Mouse (Mus musculus) embryonic facial prominence, embryonic 13.5 days (tissue): ENCODE data around the gene Carmil1. TPM values are rescaled to one million over a fixed set of nuclear protein-coding genes. Genes with fewer than 3 reads are reported as not detected.

ENCODE experiments used
- ATAC-seq: fragments of 200-750 bp; cut with Nextera tagmentation; 2 replicates; pipeline ENCODE4 v1.8.0; 2017; ENCODE audit warnings: low read depth; ENCODE audit not compliant: insufficient number of reproducible peaks, insufficient read depth, low FRiP score, low TSS enrichment
- H3K27ac ChIP-seq: fragments of 300-500 bp; sonication (generic); 2 replicates; pipeline ENCODE4 v1.5.1; 2015; ENCODE audit warnings: moderate library complexity, mild to moderate bottlenecking, inconsistent platforms
- H3K27me3 ChIP-seq: fragments of 300-500 bp; sonication (generic); 2 replicates; pipeline ENCODE4 v1.6.1; 2015; ENCODE audit warnings: mild to moderate bottlenecking, inconsistent platforms
- H3K36me3 ChIP-seq: fragments of 300-500 bp; sonication (generic); 2 replicates; pipeline ENCODE4 v1.6.1; 2015; ENCODE audit warnings: mild to moderate bottlenecking, inconsistent platforms
- H3K4me1 ChIP-seq: fragments of 300-500 bp; sonication (generic); 2 replicates; pipeline ENCODE4 v1.6.1; 2015; ENCODE audit warnings: inconsistent platforms
- H3K4me2 ChIP-seq: fragments of 300-500 bp; sonication (generic); 2 replicates; pipeline ENCODE4 v1.6.1; 2015; ENCODE audit warnings: moderate library complexity, mild to moderate bottlenecking, inconsistent platforms
- H3K4me3 ChIP-seq: fragments of 300-500 bp; sonication (generic); 2 replicates; pipeline ENCODE4 v1.5.1; 2015; ENCODE audit warnings: mild to moderate bottlenecking, inconsistent platforms
- H3K9ac ChIP-seq: fragments of 300-500 bp; sonication (generic); 2 replicates; pipeline ENCODE4 v1.6.1; 2015; ENCODE audit warnings: mild to moderate bottlenecking, inconsistent platforms
- H3K9me3 ChIP-seq: fragments of 300-500 bp; sonication (generic); 2 replicates; pipeline ENCODE4 v1.6.1; 2016; ENCODE audit warnings: inconsistent platforms
- WGBS: fragments of 180-500 bp; shearing (Covaris S2); methylation state at CpG from one replicate; pipeline ENCODE4 v1.1.7; 2015; ENCODE audit warnings: mixed read lengths; 5-methylcytosine and 5-hydroxymethylcytosine counted together
- polyA plus RNA-seq: library from polyadenylated mRNA; unstranded; fragments of >200 nt; fragmentation: Nextera tagmentation; extraction: Ambion mirVana; gene quantifications from 2 replicates; pipeline ENCODE4 v1.2.1, GENCODE M21; 2015

Carmil1 gene
- polyA plus RNA-seq, 1 experiment from 2014 or later, result 47.5 TPM

- Histone ChIP-seq H3K4me2 (no peak overlapping the region), H3K4me3 (no peak overlapping the region), H3K27me3 (no peaks in the 10 kb centered on the region), H3K4me1 (peaks cover 16% of the 10 kb centered on the region), H3K9ac (no peak overlapping the region), H3K27ac (no peak overlapping the region), H3K9me3 (no peaks in the 10 kb centered on the region), H3K36me3 (no peaks in the 10 kb centered on the region)
- WGBS, result 95% methylated on average over 3 of the region's 3 CpGs
- ATAC-seq, result no peak
Observed at GRCm38 (mm10) chr13:24253551-24253950, 27.0 kb downstream of the Carmil1 start.

DNA sequence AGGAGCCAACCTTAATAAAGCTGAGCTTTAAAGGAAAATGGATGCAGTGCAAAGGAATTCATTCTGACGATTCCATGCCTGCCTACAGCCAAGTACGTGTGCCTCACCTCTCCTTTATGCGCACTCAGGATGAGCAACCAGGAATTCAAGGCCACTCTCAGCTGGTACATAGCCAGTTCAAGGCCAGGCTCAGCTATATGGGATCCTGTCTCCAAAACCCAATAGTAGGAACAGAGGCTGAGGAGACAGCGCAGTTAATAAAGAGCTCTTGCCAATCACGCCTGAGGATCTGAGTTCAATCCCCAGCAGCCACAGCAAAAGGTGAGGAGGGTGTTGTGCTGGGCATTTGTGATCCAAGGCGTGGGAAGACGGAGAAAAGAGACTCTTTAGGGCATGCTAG is 29.4 kb downstream of the Carmil1 start:
- no peak overlapping the region for H3K4me3 ChIP-seq
- 87% methylated on average over 7 of the region's 7 CpGs for WGBS
- H3K4me1 ChIP-seq, result 0 out of 2 replicates have a peak, but pooled peaks cover 4% of the 10 kb centered on the region
- H3K9me3 ChIP-seq, result no peaks in the 10 kb centered on the region
- no peak for ATAC-seq
- H3K27ac ChIP-seq, result no peak overlapping the region
- no peaks in the 10 kb centered on the region for H3K27me3 ChIP-seq
- no peaks in the 10 kb centered on the region for H3K36me3 ChIP-seq
- H3K4me2 ChIP-seq, result no peak overlapping the region
- no peak overlapping the region for H3K9ac ChIP-seq

DNA sequence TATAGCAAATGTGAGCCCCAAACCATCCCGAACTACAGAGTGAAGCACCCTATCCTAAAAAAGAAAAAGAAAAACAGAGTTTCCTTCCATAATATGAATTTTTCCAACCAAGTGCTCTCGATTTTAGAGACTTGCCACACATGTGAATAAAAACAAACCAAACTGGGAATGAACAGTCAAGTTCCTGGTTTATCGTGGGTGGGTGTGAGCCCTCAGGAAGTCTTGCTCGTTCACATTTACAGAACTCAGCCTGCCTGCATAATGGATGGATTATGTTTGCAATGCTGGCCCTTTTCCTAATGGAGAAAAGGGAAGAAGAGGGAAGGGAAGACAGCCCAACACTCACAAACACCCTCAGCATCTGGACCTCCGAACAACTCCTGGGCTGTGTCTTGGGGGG is 32.7 kb downstream of the Carmil1 start:
- 79% methylated on average over 5 of the region's 5 CpGs for WGBS

DNA sequence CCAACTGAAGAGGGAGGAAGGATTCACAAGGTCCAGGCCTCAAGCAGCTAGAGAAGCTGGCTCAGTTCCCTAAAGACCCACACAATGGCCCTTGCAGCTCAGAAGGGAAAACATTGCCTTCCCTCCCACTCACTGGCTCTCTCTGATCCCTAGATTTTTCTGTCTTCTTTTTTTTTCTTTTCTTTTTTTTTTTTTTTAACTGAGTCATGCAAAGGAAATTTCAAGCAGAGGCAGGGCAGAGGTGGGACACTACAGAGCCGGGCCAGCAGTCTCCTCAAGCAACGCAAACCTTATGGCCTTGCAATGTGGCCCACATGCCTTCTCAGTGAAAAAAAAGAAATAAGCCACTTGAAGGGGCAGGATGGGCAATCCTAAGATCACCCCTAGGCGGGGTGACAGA is 33.2 kb downstream of the Carmil1 start:
- WGBS, result 61% methylated on average over 3 of the region's 3 CpGs
- H3K27ac ChIP-seq, result no peak overlapping the region

More for the DNA sequence above, 32.7 kb downstream of the Carmil1 start:
- ATAC-seq, result no peak
- no peak overlapping the region for H3K4me3 ChIP-seq
- H3K27ac ChIP-seq, result no peak overlapping the region
- peaks cover 6% of the 10 kb centered on the region for H3K4me1 ChIP-seq
- H3K36me3 ChIP-seq, result no peaks in the 10 kb centered on the region
- no peaks in the 10 kb centered on the region for H3K9me3 ChIP-seq
- no peak overlapping the region for H3K9ac ChIP-seq
- H3K27me3 ChIP-seq, result no peaks in the 10 kb centered on the region
- H3K4me2 ChIP-seq, result no peak overlapping the region

DNA sequence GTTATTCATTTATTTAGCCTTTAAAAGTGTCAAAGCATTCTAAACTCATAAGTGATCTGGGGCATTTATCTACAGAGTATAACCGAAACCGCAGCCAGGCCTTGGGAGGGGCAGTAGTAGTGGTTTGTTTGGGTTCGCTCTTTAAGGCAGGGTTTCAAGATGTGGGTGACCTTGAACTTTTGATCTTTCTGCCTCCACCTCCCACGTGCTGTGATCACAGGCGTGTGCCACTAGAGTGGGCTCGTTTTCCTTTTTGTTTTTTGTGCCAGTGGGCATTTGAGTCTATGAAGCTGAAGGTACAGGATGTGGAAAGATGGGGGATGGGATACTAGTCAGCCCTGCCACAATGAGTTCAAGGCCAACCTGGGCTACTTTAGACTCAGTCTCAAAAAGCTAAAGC is 34.3 kb downstream of the Carmil1 start:
- no peaks in the 10 kb centered on the region for H3K9me3 ChIP-seq
- 80% methylated on average over 6 of the region's 6 CpGs for WGBS
- ATAC-seq, result no peak
- H3K4me1 ChIP-seq, result peaks cover 22% of the 10 kb centered on the region
- H3K27ac ChIP-seq, result no peak overlapping the region
- no peaks in the 10 kb centered on the region for H3K27me3 ChIP-seq
- H3K4me3 ChIP-seq, result no peak overlapping the region
- no peaks in the 10 kb centered on the region for H3K36me3 ChIP-seq
- no peak overlapping the region for H3K9ac ChIP-seq
- no peak overlapping the region for H3K4me2 ChIP-seq

More for the DNA sequence above, 33.2 kb downstream of the Carmil1 start:
- no peak overlapping the region for H3K9ac ChIP-seq
- H3K4me1 ChIP-seq, result peaks cover 10% of the 10 kb centered on the region
- no peaks in the 10 kb centered on the region for H3K27me3 ChIP-seq
- ATAC-seq, result no peak
- H3K9me3 ChIP-seq, result no peaks in the 10 kb centered on the region
- no peaks in the 10 kb centered on the region for H3K36me3 ChIP-seq
- H3K4me2 ChIP-seq, result no peak overlapping the region
- no peak overlapping the region for H3K4me3 ChIP-seq

- H3K4me2 ChIP-seq, result no peak overlapping the region
- H3K27ac ChIP-seq, result no peak overlapping the region
- no peak overlapping the region for H3K4me3 ChIP-seq
- no peaks in the 10 kb centered on the region for H3K36me3 ChIP-seq
- H3K4me1 ChIP-seq, result peaks cover 27% of the 10 kb centered on the region
- no peaks in the 10 kb centered on the region for H3K9me3 ChIP-seq
- ATAC-seq, result no peak
- WGBS, result 74% methylated on average over 11 of the region's 11 CpGs
- no peak overlapping the region for H3K9ac ChIP-seq
- no peaks in the 10 kb centered on the region for H3K27me3 ChIP-seq
Observed at GRCm38 (mm10) chr13:24244613-24245012, 36.0 kb downstream of the Carmil1 start.

- H3K27ac ChIP-seq, result no peak overlapping the region
- 74% methylated on average over 4 of the region's 4 CpGs for WGBS
Observed at GRCm38 (mm10) chr13:24243964-24244363, 36.6 kb downstream of the Carmil1 start.

DNA sequence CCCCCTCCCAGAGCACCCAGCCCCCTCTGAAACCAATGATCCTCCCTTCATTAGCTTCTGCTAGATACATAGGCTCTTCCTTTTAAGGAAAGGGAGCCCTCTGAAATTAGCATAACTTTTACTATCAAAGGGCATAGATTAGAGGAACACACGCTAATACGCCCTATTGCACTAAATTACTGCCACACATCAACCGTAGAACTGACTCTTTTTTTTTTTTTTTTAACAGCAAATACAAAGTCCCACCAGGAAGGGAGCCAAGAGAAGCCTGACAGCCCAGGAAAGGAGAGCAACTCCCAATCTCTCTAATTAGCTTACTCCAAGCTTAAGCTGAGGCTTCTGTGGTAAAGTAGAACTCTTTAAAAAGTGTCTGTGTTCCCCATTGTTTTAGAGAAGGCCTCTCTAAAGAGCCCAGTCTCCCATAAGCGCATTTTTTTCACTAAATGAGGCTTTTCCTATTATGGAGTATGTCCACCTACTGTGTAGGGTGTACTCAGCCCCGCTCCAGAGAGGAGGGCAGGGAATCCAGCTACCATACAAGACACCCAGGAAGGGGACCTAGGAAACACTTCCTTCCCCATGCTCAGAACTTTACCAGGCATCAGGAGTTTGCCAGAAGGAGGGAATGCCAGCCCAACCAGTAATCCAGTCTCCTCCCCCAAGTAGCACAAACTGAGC is 38.0 kb downstream of the Carmil1 start:
- no peak for ATAC-seq
- H3K4me3 ChIP-seq, result no peak overlapping the region
- H3K36me3 ChIP-seq, result no peaks in the 10 kb centered on the region
- 0 out of 2 replicates have a peak overlapping the region, but pooled peaks have one; percentile 8 for H3K27ac ChIP-seq
- H3K27me3 ChIP-seq, result no peaks in the 10 kb centered on the region
- no peaks in the 10 kb centered on the region for H3K9me3 ChIP-seq
- H3K4me1 ChIP-seq, result peaks cover 27% of the 10 kb centered on the region
- no peak overlapping the region for H3K9ac ChIP-seq
- WGBS, result 45% methylated on average over 5 of the region's 5 CpGs
- no peak overlapping the region for H3K4me2 ChIP-seq

More at GRCm38 (mm10) chr13:24243964-24244363, 36.6 kb downstream of the Carmil1 start:
- ATAC-seq, result no peak
- peaks cover 27% of the 10 kb centered on the region for H3K4me1 ChIP-seq
- no peaks in the 10 kb centered on the region for H3K36me3 ChIP-seq
- H3K27me3 ChIP-seq, result no peaks in the 10 kb centered on the region
- no peak overlapping the region for H3K9ac ChIP-seq
- H3K9me3 ChIP-seq, result no peaks in the 10 kb centered on the region
- no peak overlapping the region for H3K4me2 ChIP-seq
- H3K4me3 ChIP-seq, result no peak overlapping the region

- H3K4me2 ChIP-seq, result peak overlapping the region; percentile 33
- no peak overlapping the region for H3K4me3 ChIP-seq
- peak overlapping the region; percentile 11; the same call in 1 of the 2 replicates for H3K27ac ChIP-seq
- H3K36me3 ChIP-seq, result no peaks in the 10 kb centered on the region
- ATAC-seq, result no peak
- H3K9ac ChIP-seq, result no peak overlapping the region
- peaks cover 27% of the 10 kb centered on the region for H3K4me1 ChIP-seq
- 36% methylated on average over 5 of the region's 5 CpGs for WGBS
- no peaks in the 10 kb centered on the region for H3K27me3 ChIP-seq
- no peaks in the 10 kb centered on the region for H3K9me3 ChIP-seq
Observed at GRCm38 (mm10) chr13:24241201-24241600, 39.4 kb downstream of the Carmil1 start.

DNA sequence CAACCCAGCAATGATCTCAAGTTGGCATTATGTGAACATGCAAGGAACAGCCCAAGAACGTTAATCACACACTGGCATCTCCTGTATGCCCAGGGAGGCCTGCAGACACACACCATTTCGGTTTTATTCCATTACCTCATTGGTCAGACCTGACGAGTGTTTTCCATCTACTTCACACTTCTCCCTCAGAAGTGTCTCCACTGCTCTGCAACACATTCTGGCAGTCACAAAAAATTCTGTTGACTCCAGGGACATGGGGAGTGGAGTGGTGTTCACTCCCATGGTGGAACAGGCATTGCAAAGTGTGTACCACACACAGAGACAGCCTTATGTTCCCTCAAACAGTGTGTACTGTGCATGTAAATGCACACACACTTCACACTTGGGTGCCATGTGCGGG is 40.2 kb downstream of the Carmil1 start:
- WGBS, result 87% methylated on average over 4 of the region's 4 CpGs
- peaks cover 27% of the 10 kb centered on the region for H3K4me1 ChIP-seq
- no peak overlapping the region for H3K4me2 ChIP-seq
- no peak for ATAC-seq
- no peaks in the 10 kb centered on the region for H3K36me3 ChIP-seq
- no peak overlapping the region for H3K27ac ChIP-seq
- no peaks in the 10 kb centered on the region for H3K27me3 ChIP-seq
- no peak overlapping the region for H3K9ac ChIP-seq
- no peak overlapping the region for H3K4me3 ChIP-seq
- no peaks in the 10 kb centered on the region for H3K9me3 ChIP-seq

DNA sequence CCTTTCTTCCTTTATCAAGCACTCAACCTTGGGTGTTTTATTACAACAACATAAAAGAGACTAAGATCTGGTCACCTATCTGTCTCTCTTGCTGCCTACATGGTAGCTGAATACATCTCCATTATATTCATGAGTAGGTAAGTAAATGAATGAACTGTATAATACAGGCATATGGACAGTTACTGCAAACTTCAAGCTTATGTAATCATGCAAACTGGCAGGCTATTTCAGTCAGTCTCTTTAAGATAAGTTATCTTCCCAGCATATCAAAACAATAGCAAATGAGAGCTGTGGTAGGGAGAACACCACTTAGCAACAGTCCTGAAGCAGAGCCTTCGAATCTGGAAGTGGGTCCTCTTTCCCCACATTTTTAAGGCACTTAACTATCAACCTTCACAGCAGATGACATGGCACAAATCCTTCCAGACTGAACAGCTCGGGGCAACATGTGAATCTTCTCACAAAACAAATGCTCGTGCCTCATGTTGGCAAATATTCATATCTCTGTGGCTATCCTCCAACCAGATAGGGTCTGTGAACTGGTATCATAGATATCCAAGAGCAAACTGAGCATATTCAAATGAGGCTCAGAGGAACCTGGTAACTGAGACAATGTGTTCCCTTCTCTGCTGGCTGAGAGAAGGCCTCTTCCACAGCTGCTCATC is 42.0 kb downstream of the Carmil1 start:
- H3K36me3 ChIP-seq, result no peaks in the 10 kb centered on the region
- H3K4me3 ChIP-seq, result no peak overlapping the region
- H3K9ac ChIP-seq, result no peak overlapping the region
- H3K4me1 ChIP-seq, result peaks cover 28% of the 10 kb centered on the region
- no peak for ATAC-seq
- 67% methylated on average over 3 of the region's 3 CpGs for whole genome bisulfite sequencing
- no peak overlapping the region for H3K27ac ChIP-seq
- no peaks in the 10 kb centered on the region for H3K9me3 ChIP-seq
- H3K4me2 ChIP-seq, result no peak overlapping the region
- no peaks in the 10 kb centered on the region for H3K27me3 ChIP-seq

GRCm38 (mm10) chr13:24236736-24237135 is 43.9 kb downstream of the Carmil1 start:
- no peaks in the 10 kb centered on the region for H3K36me3 ChIP-seq
- no peaks in the 10 kb centered on the region for H3K9me3 ChIP-seq
- no peak for ATAC-seq
- peaks cover 32% of the 10 kb centered on the region for H3K4me1 ChIP-seq
- no peak overlapping the region for H3K4me3 ChIP-seq
- H3K9ac ChIP-seq, result no peak overlapping the region
- H3K27ac ChIP-seq, result no peak overlapping the region
- 79% methylated on average over 4 of the region's 4 CpGs for WGBS
- H3K4me2 ChIP-seq, result no peak overlapping the region
- no peaks in the 10 kb centered on the region for H3K27me3 ChIP-seq
